Comparison of ENCODE assay signal across 27 mouse cellular contexts in the genomic region with DNA sequence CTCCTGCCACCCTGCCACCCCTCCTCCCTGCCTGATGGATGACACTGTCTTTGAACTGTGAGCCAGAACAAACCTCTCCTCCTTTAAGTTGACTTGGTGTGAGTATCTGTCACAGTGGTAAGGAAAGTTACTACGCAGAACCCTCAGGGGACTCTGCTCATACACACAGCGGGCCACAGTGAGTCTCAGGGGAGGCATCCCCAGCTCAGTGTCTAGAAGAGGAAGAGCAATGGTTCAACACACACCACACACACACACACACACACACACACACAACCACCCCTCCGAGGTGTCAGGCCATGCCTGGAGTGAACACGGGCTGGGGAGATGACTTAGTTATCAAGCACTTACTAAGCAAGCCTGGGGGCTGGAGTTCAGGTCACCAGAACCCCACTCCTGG. TPM values are rescaled to one million over a fixed set of nuclear protein-coding genes. Genes with fewer than 3 reads are reported as not detected.
DNase-seq lines count a peak whose midpoint lies in the region; ATAC-seq lines count a peak whose summit lies in the region.
"Had no signal": no experiment of that assay in that cellular context is flagged by ENCODE, and none has a peak within 500 bp of the region (broad histone marks: within the 10 kb centered on the region; RNA-seq: fewer than 3 reads in every experiment).

No protein-coding gene starts in this region.

- DNase-seq in midbrain, embryonic 11.5 days (ENCODE audit: low spot score, missing footprints), result peak; percentile 41
- DNase-seq in spleen, postnatal 36 days (ENCODE audit: low spot score in 2 of 2), result peak; percentile 53 to 60
- DNase-seq in spleen, postnatal 14 days (ENCODE audit: low spot score in 2 of 2), result no peak
- DNase-seq in B cell, adult 2 months, result peak; percentile 46 to 56
- peak; percentile 33 for DNase-seq in splenic B cell, adult 2 months (ENCODE audit: low read depth, low spot score)
- DNase-seq in cerebellum, adult 18-20 months, result no peak
- DNase-seq: adrenal gland, adult 8-10 months; adrenal gland, postnatal 14 days; adrenal gland, postnatal 36 days; cerebellum, adult 11-12 months; cerebellum, adult 8-10 months; cerebellum, adult 9-11 months; cerebellum, postnatal 14 days; cerebellum, postnatal 36 days; embryo, embryonic 11 days had no signal

- no peaks in the 10 kb centered on the region for H3K4me1 ChIP-seq in midbrain, embryonic 11.5 days (ENCODE audit: control insufficient read depth, insufficient read depth, low read length)
- peaks cover 13% of the 10 kb centered on the region for H3K4me1 ChIP-seq in midbrain, embryonic 13.5 days (replicated peaks)
- H3K4me1 ChIP-seq: embryonic facial prominence, embryonic 13.5 days; embryonic facial prominence, embryonic 15.5 days had no signal

- no peak overlapping the region for H3K4me2 ChIP-seq in midbrain, embryonic 11.5 days
- no peak overlapping the region for H3K4me2 ChIP-seq in midbrain, embryonic 13.5 days (replicated peaks)
- H3K4me2 ChIP-seq: embryonic facial prominence, embryonic 13.5 days; embryonic facial prominence, embryonic 15.5 days; forebrain, embryonic 12.5 days had no signal

- H3K9ac ChIP-seq in midbrain, embryonic 11.5 days (ENCODE audit: low read length), result no peak overlapping the region
- H3K9ac ChIP-seq in midbrain, embryonic 13.5 days (replicated peaks), result no peak overlapping the region
- H3K9ac ChIP-seq: embryonic facial prominence, embryonic 13.5 days; embryonic facial prominence, embryonic 15.5 days; forebrain, embryonic 12.5 days had no signal

- H3K27me3 ChIP-seq in midbrain, embryonic 11.5 days (ENCODE audit: control insufficient read depth, insufficient read depth, low read length), result no peaks in the 10 kb centered on the region
- peaks cover 30% of the 10 kb centered on the region; the same call in 1 of the 2 replicates for H3K27me3 ChIP-seq in midbrain, embryonic 13.5 days
- no peaks in the 10 kb centered on the region for H3K27me3 ChIP-seq in splenic B cell, adult 2 months (ENCODE audit: control insufficient read depth, insufficient read depth, low read length, poor library complexity, severe bottlenecking)
- H3K27me3 ChIP-seq: Patski had no signal

- no peak overlapping the region for H3K4me3 ChIP-seq in midbrain, embryonic 11.5 days (ENCODE audit: low read depth, low read length)
- no peak overlapping the region for H3K4me3 ChIP-seq in midbrain, embryonic 13.5 days (replicated peaks)
- H3K4me3 ChIP-seq: embryonic facial prominence, embryonic 13.5 days; embryonic facial prominence, embryonic 15.5 days; erythroblast, embryonic 14.5 days; forebrain, embryonic 10.5 days; forebrain, embryonic 12.5 days had no signal

- ATAC-seq in midbrain, embryonic 11.5 days (ENCODE audit: low FRiP score), result no peak
- no peak for ATAC-seq in midbrain, embryonic 13.5 days
- ATAC-seq: activated CD4-positive, CD25-positive, alpha-beta regulatory T cell, adult 4 months; forebrain, embryonic 14.5 days; forebrain, embryonic 16.5 days; Patski had no signal

- H3K36me3 ChIP-seq in midbrain, embryonic 11.5 days (ENCODE audit: control insufficient read depth, insufficient read depth, low read length), result no peaks in the 10 kb centered on the region
- H3K36me3 ChIP-seq in midbrain, embryonic 13.5 days, result no peaks in the 10 kb centered on the region
- no peaks in the 10 kb centered on the region for H3K36me3 ChIP-seq in splenic B cell, adult 2 months (ENCODE audit: control insufficient read depth, insufficient read depth, low read length, poor library complexity, severe bottlenecking)
- H3K36me3 ChIP-seq: embryonic facial prominence, embryonic 13.5 days; embryonic facial prominence, embryonic 15.5 days; forebrain, embryonic 10.5 days; forebrain, embryonic 12.5 days; G1E had no signal

- no peaks in the 10 kb centered on the region for H3K9me3 ChIP-seq in midbrain, embryonic 11.5 days (ENCODE audit: control insufficient read depth, low read length)
- H3K9me3 ChIP-seq in midbrain, embryonic 13.5 days, result no peaks in the 10 kb centered on the region
- H3K9me3 ChIP-seq: embryonic facial prominence, embryonic 13.5 days; embryonic facial prominence, embryonic 15.5 days; forebrain, embryonic 10.5 days; forebrain, embryonic 12.5 days; G1E had no signal

- WGBS in midbrain, embryonic 11.5 days, result 80% methylated on average over 4 of the region's 4 CpGs
- 92% methylated on average over 4 of the region's 4 CpGs for WGBS in midbrain, embryonic 13.5 days

- no peak overlapping the region for H3K27ac ChIP-seq in midbrain, embryonic 11.5 days (ENCODE audit: low read depth, low read length)
- H3K27ac ChIP-seq in midbrain, embryonic 13.5 days, result no peak overlapping the region
- H3K27ac ChIP-seq: embryonic facial prominence, embryonic 13.5 days; embryonic facial prominence, embryonic 15.5 days; forebrain, embryonic 10.5 days; forebrain, embryonic 12.5 days had no signal

RNA-seq across cellular contexts. Expression of a gene that starts 33.5 kb away (rescaled TPM):
- polyA plus RNA-seq in midbrain, embryonic 11.5 days (2014; fragmentation: Nextera tagmentation; extraction: Ambion mirVana), result 0.26 TPM in 1 of 2 replicates, not detected in the other
- polyA plus RNA-seq in midbrain, embryonic 13.5 days (2015; fragmentation: Nextera tagmentation; extraction: Ambion mirVana), result 0.42 and 1.6 TPM in 2 replicates
- polyA plus RNA-seq: embryonic facial prominence, embryonic 11.5 days; embryonic facial prominence, embryonic 13.5 days; erythroblast, embryonic 14.5 days; Patski had no signal

Comparison
In these comparisons a context has a peak if more than half of its experiments do, and no peak if none do; other contexts are left out.
1. DNase-seq: peak in midbrain, embryonic 11.5 days (single experiment), spleen, postnatal 36 days (2 of 2), B cell, adult 2 months (2 of 2) and splenic B cell, adult 2 months (single experiment); none in spleen, postnatal 14 days (0 of 2) and cerebellum, adult 18-20 months (0 of 2).